Mouse (Mus musculus) retina, adult 2 months (tissue): ENCODE measurements around the gene Tnip1.

Experiments
- DNase-seq: peaks from one replicate; pipeline ENCODE4 v3.0.0-alpha.2; 2012; ENCODE audit warnings: low read depth, low spot score

Gene Tnip1

DNA sequence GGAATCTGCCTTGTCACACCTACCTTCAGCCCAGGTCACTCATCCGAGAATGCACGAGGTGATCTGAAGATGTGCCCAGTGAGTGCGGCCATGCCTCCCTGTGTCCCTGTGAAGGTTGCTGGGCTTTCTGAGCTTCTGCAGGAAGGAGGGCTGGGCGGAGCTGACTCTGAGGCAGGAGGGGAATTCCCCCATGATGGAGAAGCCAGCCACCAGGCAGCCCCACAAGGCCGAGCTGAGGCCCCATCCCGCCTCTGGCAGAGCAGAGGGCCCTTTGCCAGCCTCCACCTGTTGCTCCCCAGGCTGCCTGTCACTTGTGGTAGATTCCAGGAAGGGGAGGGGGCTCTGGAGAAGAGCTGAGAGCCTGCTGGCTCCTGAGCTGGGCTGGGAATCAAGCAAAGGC lies at the start of gene Tnip1:
Tnip1 (minus strand) TSS at position 108 of the 400 bp plus-strand sequence.
- no peak for DNase-seq

- no peak for DNase-seq
Observed at GRCm38 (mm10) chr11:55011440-55011839, 48.7 kb upstream of the Tnip1 start.

- DNase-seq, result no peak
Observed at GRCm38 (mm10) chr11:55008230-55008629, 45.5 kb upstream of the Tnip1 start.

- DNase-seq, result no peak
Observed at GRCm38 (mm10) chr11:55005684-55006083, 43.0 kb upstream of the Tnip1 start.

GRCm38 (mm10) chr11:55004970-55005502 lies 42.3 kb upstream of the Tnip1 start:
- DNase-seq, result no peak

DNA sequence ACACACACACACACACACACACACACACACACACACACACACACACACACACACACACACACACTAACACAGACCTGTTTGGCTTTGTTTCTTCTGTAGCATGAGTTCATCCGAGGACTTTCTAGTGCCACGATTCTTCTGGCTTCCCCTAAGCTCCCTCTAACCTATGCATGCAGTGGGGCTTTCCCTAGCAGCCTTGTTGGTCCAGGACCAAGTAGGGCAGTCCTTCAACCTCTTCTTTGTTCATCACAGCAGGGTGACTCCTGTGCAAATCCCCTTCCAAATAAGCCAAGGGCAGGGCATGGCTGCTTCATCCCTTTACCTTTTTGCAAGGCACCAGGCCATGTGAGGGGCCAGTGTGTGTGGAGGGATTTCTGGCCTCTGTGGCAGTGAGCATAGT lies 36.0 kb upstream of the Tnip1 start:
- no peak for DNase-seq

GRCm38 (mm10) chr11:54998284-54998683 lies 35.6 kb upstream of the Tnip1 start:
- DNase-seq, result no peak

GRCm38 (mm10) chr11:54996176-54996575 lies 33.5 kb upstream of the Tnip1 start:
- DNase-seq, result no peak

DNA sequence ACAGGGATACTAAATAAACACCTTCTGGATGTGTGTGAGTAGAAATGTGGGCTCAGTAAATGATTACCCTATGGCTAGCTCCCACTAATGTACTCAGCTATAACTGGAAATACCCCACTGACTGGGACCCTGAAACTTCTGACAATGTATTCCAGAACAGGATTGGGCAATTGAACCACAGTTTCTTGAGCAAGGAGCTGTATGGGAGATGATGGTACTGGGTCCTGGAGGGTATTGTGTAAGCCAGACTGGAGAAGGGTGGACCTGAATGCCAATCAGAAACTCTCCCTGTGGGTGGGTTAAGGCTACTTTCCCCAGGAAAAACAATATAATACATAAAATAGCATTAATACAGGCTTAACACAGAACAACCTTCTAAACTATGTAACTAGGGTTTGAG lies 27.2 kb upstream of the Tnip1 start:
- no peak for DNase-seq

GRCm38 (mm10) chr11:54988754-54989349 lies 26.1 kb upstream of the Tnip1 start:
- no peak for DNase-seq

DNA sequence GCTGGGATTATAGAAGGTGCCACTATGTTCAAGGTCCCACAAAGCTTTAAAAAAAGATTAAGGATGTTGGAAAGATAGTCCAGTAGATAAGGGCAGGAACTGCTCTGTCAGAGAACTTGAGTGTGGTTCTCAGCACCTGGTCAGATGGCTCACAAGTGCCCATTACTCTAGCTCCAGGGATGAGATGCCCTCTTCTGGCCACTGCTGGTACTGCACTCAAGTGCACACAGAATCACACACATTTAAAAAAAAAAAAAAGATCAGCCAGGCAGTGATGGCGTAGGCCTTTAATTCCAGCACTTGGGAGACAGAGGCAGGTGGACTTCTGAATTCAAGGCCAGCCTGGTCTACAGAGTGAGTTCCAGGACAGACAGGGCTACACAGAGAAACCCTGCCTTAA lies 25.3 kb upstream of the Tnip1 start:
- no peak for DNase-seq

DNA sequence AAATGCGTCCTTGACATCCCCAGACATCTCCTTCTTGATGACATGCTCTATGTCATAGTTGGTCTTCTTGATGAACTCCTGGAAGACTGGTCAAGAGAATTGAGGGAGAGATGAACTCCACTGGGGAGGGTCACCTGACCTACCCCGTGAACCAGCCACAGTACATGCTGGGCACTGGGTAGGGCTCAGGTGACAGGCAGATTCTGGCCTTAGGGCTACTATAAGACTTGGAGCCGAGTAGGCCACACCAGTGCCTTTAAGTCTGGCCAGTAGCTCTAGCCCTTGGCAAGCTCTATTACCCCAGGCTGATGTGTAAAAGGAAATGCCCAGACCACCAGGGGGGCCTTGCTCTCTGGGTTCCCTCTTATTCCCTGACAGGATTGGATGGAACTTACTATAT lies 22.4 kb upstream of the Tnip1 start:
- DNase-seq, result no peak

DNA sequence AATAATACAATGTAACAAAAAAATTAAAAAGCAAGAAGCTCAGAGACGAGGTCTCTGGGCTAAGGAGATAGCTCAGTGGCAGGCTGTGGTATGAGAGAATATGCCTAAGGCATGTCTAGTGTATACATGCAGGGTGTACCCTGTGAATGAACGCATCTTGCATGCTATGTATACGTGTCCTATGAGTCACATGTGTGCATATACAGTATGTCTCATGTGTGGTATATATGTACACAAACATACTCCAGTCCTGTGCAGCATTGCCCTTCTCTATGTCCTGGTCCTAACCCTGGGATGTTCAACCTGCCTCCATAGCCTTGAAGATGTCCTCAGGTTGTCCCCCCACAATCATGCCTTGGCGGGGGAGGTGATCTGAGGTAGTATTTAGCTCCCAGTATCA lies 21.9 kb upstream of the Tnip1 start:
- DNase-seq, result no peak

DNA sequence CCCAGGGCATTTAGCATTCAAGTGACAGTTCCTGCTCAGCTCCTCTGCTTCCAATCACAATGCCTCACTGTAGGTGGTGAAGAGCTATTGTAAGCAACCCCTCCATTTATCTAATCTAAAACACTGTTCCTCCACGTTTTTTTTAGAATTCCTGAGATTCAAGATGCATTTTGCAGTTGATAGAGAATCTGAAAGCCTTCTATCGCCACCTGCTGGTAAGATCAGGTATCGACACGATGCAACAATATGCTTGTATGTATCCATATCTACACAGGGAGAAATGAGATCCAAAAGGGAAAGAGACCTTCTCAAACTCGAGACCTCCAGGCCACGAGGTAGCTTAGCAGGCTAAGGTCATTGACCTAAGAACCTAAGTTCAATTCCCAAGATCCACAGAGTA lies 21.4 kb upstream of the Tnip1 start:
- DNase-seq, result peak; percentile 65

- no peak for DNase-seq
Observed at GRCm38 (mm10) chr11:54982520-54982919, 19.8 kb upstream of the Tnip1 start.

- no peak for DNase-seq
Observed at GRCm38 (mm10) chr11:54981630-54982029, 18.9 kb upstream of the Tnip1 start.

DNA sequence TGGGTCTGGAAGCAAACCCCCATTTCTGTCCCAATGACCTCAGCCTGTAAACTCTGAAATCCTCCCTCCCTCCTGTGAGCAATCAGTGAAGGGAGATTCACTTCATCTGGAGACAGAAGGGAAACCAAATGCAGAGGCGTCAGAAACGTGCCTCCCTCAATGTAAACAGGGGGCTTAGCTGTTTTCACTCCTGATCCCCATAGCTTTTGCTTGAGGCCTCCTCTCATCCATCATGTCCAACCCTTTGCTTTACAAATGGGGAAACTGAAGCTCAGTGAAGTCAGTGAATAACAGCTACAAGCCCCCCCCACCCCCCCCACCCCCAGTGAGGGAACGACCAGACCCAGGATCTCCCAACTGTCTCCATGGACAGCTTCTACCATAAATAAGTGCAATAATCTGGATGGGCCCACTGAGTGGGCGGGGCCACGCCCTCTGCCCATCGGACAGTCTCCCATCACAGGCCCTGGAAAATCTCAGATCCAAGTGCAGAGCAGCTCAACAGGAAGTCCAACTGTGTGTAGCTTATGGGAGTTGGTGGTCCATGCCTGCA lies 14.7 kb upstream of the Tnip1 start:
- DNase-seq, result no peak

GRCm38 (mm10) chr11:54976351-54976750 lies 13.6 kb upstream of the Tnip1 start:
- DNase-seq, result no peak

- no peak for DNase-seq
Observed at GRCm38 (mm10) chr11:54975756-54976155, 13.0 kb upstream of the Tnip1 start.

GRCm38 (mm10) chr11:54975340-54975739 lies 12.6 kb upstream of the Tnip1 start:
- DNase-seq, result no peak

- no peak for DNase-seq
Observed at GRCm38 (mm10) chr11:54974639-54975038, 11.9 kb upstream of the Tnip1 start.

DNA sequence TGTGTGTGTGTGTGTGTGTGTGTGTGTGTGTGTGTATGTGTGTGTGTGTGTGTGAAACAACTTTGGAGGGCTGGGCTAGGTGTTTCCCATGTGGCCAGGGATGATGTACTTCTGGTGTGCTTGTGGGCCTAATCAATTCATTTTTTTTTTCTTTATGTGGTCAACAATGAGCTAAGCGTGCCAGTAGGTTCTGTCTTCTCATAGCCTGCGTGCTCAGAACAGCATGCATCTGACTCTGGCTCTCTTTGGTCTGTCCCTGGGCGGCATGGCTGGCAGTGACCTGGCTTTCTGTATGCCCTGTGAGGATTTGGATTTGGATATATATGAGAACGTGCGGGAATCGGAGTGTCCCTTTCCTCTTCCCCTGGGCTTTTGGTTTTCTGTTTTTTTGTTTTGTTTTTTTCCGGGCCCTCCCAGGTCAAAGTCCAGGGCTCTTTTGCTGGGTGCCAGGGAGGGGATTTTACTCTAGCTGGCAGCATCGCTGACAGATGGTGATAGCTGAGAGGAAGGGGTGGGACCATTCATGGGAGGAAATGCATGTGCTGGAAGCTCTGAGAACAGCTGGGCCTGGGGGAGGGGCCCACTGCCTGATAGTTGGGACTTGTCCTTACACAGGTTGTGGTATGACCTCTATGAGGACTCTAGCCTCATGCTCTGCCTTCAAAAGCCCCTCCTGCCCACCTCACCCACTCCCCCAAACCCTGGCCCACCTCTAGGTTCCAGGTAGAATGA lies 10.9 kb upstream of the Tnip1 start:
- peak; percentile 30 for DNase-seq

- DNase-seq, result no peak
Observed at GRCm38 (mm10) chr11:54972789-54973188, 10.1 kb upstream of the Tnip1 start.
